Mouse (Mus musculus): ENCODE data around the gene Usp19.

DNA sequence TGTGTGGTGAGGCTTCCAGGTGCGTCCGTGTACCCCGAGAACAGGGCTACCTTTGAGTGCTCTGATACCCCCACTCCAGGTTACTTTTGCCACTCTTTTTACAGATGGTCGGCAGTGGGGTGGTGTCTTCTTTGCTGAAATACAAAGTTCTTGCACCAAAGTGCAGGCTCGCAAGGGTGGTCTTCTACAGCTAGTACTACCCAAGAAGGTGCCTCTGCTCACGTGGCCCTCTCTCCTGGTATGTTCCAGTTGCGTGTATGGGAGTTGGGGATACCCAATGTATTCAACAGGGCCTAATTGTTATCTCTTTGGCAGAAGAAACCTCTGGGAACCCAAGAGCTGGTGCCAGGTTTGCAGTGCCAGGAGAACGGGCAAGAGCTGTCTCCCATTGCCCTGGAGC, 2.8 kb downstream of the Usp19 start:
- TF ChIP-seq CTCF (IDR thresholded peaks at IDR 0.05; ENCODE audit: low read depth, low read length): no peak
- TF ChIP-seq POLR2A (IDR thresholded peaks at IDR 0.05; ENCODE audit: extremely low read depth, insufficient read depth, low read length): no peak

Data from liver, adult 2 months (tissue).